Mouse (Mus musculus) kidney, adult 9 months (tissue): ENCODE results near the gene Ctnnbl1.
A peak's percentile ranks its signal among the peaks of the same experiment; 100 is the strongest.

Experiments used
- DNase-seq: peaks from one replicate; pipeline ENCODE4 v3.0.0; 2022

Ctnnbl1 gene

DNA sequence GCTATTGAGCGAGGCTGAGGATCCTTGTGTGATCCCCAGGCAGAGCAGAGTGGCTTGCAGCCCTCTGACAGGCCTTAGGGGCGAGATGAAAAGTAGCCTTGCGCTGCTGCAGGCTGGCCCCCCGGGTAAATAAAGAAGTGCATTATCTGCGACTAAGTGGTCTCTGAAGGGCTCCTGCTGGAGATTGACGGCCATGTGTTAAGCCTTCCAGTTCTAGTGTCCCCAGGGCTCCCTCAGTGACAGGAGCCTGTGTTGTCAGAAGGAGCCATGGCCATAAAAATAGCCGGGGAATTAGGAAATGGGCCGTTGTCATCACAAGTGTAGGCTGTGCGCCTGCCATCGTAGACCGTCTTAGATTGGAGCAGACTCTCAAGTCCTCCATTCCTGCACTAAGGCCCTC lies 144.7 kb downstream of the Ctnnbl1 start:
- DNase-seq, result no peak

DNA sequence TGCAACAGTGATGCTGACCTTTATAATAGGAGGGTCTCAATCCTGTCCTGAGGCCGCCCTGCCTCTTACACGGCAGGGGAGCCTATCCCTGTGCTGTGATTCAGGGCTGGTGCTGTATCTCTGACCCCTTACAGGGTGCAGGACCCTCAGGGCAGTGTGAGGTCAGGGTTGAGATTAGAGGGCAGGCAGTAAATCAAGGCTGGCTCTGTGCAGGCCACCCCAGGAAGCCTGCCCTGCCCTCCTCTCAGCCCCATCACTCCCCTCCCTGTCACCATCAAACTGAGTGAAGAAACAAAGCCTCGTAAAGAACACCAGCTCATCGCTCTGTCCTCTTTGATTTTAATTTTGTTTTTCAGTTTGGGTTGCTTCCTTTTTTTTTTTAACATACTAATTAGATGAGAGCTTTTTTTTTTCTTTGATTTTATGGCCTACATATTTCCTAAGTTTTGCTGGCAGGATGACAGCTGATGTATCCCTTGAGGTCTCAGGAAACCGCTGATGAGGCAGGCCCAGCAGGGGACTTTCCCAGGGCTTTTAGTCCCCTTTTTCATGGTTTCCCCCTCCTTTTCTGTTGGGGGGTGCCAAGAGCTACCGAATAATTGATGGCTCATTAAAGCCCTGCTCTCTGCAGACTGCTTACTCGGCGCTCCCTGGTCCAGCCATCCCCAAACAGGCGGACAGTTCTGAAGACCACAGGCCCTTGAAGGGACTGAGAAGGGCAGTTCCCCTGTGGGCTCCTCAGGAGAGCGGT lies 150.2 kb downstream of the Ctnnbl1 start:
- DNase-seq, result peak; percentile 39

- no peak for DNase-seq
Measured at GRCm38 (mm10) chr2:157891166-157891565, 154.0 kb downstream of the Ctnnbl1 start.

GRCm38 (mm10) chr2:157897131-157897530 lies 159.9 kb downstream of the Ctnnbl1 start:
- no peak for DNase-seq

GRCm38 (mm10) chr2:157913204-157913636 lies 176.0 kb downstream of the Ctnnbl1 start:
- DNase-seq, result peak; percentile 84

- DNase-seq, result no peak
Measured at GRCm38 (mm10) chr2:157913705-157914104, 176.5 kb downstream of the Ctnnbl1 start.

- no peak for DNase-seq
Measured at GRCm38 (mm10) chr2:157914105-157914764, 177.0 kb downstream of the Ctnnbl1 start, which contains the start of gene Vstm2l. Gene Vstm2l (plus strand): TSS chr2:157914653.

GRCm38 (mm10) chr2:157914889-157915517 lies 177.8 kb downstream of the Ctnnbl1 start:
- no peak for DNase-seq

DNA sequence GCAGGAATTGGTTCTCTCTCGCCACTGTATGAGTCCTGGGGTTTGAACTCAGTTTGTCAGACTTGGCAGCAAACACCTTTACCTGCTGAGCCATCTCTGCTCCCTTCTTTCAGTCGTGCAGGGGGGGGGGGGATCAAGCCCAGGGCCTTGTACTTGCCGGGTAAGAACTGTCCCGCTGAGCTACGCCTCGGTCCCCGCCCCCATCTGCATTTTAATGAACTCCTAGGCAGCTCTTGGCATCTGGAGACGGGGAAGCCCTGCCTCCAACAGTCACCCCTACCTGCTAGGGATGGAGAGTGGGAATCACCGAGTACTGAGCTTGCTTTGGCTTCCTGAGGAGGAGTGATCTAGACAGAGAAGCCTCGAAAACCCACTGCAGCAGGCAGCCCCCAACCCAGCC lies 181.3 kb downstream of the Ctnnbl1 start:
- no peak for DNase-seq

DNA sequence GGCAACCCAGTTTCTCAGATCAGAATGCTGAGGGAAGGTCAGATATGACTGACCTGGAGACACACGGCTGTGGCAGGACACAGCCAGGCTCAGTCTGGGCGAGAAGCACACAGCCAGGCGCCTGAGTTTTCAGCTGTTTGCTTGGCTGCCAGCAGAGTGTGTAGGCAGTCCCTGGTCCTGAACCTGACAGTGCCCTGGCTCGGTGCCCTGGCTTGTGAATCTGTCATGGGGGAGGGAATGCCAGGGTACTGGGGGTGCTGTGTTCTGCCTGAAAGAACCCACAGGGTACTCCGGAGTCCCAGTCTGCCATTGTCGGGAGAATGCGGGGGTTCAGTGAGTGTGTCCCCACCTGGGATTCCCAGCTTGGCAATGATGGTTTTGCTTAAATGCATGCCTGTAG lies 184.3 kb downstream of the Ctnnbl1 start:
- no peak for DNase-seq

DNA sequence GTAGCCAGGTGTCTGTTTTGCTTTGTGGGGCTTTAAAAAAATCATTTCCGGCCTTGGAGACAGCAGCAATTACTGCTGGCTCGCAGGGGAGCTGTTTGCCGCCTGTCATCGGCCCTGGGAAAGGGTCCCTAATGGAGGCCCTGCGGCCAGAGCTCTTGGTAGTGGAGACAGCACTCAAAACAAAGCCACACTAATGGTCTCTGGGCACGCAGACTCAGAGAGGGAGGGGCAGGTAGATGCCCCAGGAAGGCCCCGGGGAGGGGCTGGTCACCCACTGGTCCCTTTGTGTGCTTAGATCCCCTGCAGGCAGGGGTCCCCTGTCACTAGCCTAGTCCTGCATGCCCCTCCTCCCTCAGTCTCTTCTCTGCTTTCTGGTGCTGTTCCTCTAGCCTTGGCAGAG lies 186.2 kb downstream of the Ctnnbl1 start:
- DNase-seq, result no peak

GRCm38 (mm10) chr2:157924504-157924903 lies 187.3 kb downstream of the Ctnnbl1 start:
- DNase-seq, result no peak

- DNase-seq, result no peak
Measured at GRCm38 (mm10) chr2:157926502-157926901, 189.3 kb downstream of the Ctnnbl1 start.

DNA sequence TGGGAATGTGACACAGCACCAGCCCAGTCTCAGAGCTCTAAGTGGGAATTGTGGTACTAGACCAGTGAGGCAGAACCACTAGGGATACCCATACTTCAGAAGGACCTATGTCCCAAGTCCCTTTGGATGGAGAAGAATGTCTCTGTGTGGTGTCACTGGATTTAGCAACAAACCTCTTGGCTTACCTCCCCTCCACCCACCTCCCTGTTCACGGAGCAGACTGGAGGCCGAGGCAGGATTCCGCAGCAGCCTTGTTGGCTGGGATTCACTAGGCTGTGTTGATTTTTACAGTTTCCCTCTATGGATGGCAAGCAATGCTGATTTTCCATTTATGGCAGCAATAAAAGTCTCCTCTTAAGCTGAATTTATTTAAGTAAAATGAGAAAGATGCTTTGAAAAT lies 189.7 kb downstream of the Ctnnbl1 start:
- no peak for DNase-seq

DNA sequence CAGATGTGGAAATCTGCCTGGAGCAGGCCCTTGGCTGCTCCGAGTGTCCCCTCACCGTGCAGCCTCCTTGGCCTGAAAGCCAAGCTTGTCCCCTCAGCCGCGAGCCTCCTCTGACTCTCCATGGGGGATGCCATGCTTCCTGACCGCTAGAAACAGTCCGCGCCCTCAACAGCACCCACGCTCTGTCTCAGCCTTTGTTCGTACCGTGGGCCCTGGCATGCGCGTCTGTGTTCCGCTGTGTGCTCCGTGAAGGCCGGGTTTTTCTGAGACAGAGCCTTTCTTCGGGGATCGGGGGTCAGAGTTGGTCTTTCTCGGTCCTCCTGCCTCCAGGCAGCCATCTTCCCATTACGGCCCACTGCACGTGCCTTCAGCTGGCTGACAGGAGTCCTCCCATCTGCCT lies 190.2 kb downstream of the Ctnnbl1 start:
- DNase-seq, result no peak

GRCm38 (mm10) chr2:157927815-157928214 lies 190.6 kb downstream of the Ctnnbl1 start:
- DNase-seq, result no peak

GRCm38 (mm10) chr2:157932655-157933054 lies 195.5 kb downstream of the Ctnnbl1 start:
- no peak for DNase-seq

GRCm38 (mm10) chr2:157935444-157936171 lies 198.4 kb downstream of the Ctnnbl1 start:
- DNase-seq, result no peak

DNA sequence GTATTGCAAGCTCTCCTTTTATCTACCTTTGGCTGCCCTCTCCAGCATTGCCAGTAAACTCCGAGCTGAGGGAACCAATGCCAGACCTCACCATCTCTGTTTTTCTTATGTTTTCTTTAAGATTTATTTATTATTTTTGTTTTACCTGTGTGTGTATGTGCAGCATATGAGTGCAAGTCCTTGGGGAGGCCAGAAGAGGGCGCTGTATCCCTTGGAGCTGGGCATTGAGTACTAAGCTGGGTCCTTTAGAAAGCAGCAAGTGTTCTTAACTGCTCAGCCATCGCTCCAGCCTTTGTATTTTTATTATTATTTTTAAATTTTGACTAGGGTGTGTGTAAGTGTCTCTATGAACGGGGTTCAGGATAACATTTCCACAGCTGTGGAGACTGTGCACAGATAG lies 199.5 kb downstream of the Ctnnbl1 start:
- DNase-seq, result no peak

GRCm38 (mm10) chr2:157940586-157941185 lies 203.5 kb downstream of the Ctnnbl1 start:
- no peak for DNase-seq
